Mouse (Mus musculus): Measurements from ENCODE around the gene Hoxc4.

Hoxc4 gene

GRCm38 (mm10) chr15:103077673-103078072 lies 58.9 kb downstream of the Hoxc4 start:
- intact Hi-C loops (cut with DNase I): no loop called here

DNA sequence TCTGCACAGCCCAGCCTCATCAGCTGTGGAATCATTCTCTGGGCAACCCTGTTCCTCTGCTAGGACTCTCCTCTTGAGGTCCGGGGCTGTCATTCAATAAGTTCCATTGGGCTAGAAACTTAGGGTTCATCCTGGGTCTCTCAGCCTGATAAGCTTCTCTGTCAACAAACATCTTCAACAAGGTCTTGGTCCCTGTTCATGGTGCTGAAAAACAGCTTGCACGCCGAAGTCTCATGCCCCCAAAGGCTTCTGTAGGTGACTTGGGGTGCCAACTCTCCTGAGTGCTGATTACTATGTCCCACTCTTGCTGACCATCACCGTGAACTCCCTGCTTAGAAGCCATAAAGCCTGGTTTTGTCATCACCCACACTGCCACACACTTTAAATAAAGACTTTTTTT lies 63.9 kb downstream of the Hoxc4 start:
- intact Hi-C loops (cut with DNase I): no loop called here

GRCm38 (mm10) chr15:103083598-103083997 lies 64.9 kb downstream of the Hoxc4 start:
- intact Hi-C loops (cut with DNase I): no loop called here

DNA sequence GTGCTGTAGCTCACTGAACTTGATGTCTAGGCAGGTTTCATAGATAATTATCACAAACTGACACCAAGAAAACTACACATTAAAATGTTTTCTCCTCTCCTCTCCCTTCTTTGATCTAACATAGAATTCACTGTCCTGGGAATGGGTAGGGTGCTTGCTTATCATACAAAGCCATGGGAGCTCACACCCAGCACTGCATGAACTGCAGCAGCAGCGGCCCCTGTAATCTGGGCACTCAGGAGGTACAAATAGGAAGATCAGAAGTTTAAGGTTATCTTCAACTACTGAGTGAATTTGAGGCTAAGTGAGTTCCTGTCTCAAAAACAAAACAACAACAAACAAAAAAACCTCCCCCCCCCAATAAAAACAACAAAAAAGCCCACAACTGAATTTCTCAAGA lies 66.2 kb downstream of the Hoxc4 start:
- intact Hi-C loops (cut with DNase I): no loop called here

GRCm38 (mm10) chr15:103085831-103086671 lies 67.3 kb downstream of the Hoxc4 start:
- intact Hi-C loops (cut with DNase I): no loop called here

Small RNA genes lying within 50 kb of the gene (microRNA-seq; reads per million reads assigned to microRNA genes)
- gene Mir196a-2: 188 to 200 reads per million in 2 experiments
- 1,217 to 2,146 reads per million in 2 experiments for gene Mir615
